Mouse (Mus musculus): ENCODE results near the gene Ugt1a8. TPM values are rescaled to one million over a fixed set of nuclear protein-coding genes. Genes with fewer than 3 reads are reported as not detected.

The Ugt1a8 gene
- polyA plus RNA-seq, 1 experiment from 2014 or later: not detected

- H3K9me3 ChIP-seq: peaks cover 11% of the 10 kb centered on the region; the same call in 1 of the 2 replicates
- H3K4me3 ChIP-seq: no peak overlapping the region
- H3K27ac ChIP-seq: no peak overlapping the region
- ATAC-seq (ENCODE audit: insufficient number of reproducible peaks, insufficient read depth, low FRiP score, low TSS enrichment): no peak
- H3K9ac ChIP-seq: no peak overlapping the region
- no peak overlapping the region for H3K4me2 ChIP-seq (replicated peaks)
- H3K27me3 ChIP-seq: no peaks in the 10 kb centered on the region
- H3K4me1 ChIP-seq: peaks cover 2% of the 10 kb centered on the region; the same call in 1 of the 2 replicates
- 74% methylated on average over 2 of the region's 2 CpGs for WGBS
- no peaks in the 10 kb centered on the region for H3K36me3 ChIP-seq
Measured at GRCm38 (mm10) chr1:88199996-88200395, 112.4 kb downstream of the Ugt1a8 start.

- WGBS: 74% methylated on average over 7 of the region's 7 CpGs
- Histone ChIP-seq H3K4me2 (replicated peaks) (no peak within 1 kb of the TSS), H3K36me3 (no peaks in the 10 kb centered on the region)
Measured at GRCm38 (mm10) chr1:88200456-88200855, 112.8 kb downstream of the Ugt1a8 start, which contains the start of gene Ugt1a2. Gene Ugt1a2, plus strand, starts transcription at chr1:88200601.

GRCm38 (mm10) chr1:88205294-88205922 is 117.8 kb downstream of the Ugt1a8 start, which contains the start of gene Dnajb3:
Gene Dnajb3, minus strand, starts transcription at chr1:88205782.
- Histone ChIP-seq H3K4me1 (peaks cover 6% of the 10 kb centered on the region), H3K9ac (peak within 1 kb of the TSS; percentile 44), H3K9me3 (peaks cover 12% of the 10 kb centered on the region; the same call in 1 of the 2 replicates), H3K4me3 (peak within 1 kb of the TSS; percentile 46), H3K4me2 (replicated peaks) (peak within 1 kb of the TSS; percentile 73), H3K27ac (no peak within 1 kb of the TSS), H3K27me3 (no peaks in the 10 kb centered on the region), H3K36me3 (no peaks in the 10 kb centered on the region)
- ATAC-seq (ENCODE audit: insufficient number of reproducible peaks, insufficient read depth, low FRiP score, low TSS enrichment): peak; percentile 95
- 5% methylated on average over 62 of the region's 62 CpGs for WGBS

More at GRCm38 (mm10) chr1:88200456-88200855, 112.8 kb downstream of the Ugt1a8 start, which contains the start of gene Ugt1a2:
- H3K4me3 ChIP-seq: no peak within 1 kb of the TSS
- peaks cover 6% of the 10 kb centered on the region for H3K4me1 ChIP-seq
- H3K9ac ChIP-seq: no peak within 1 kb of the TSS
- no peaks in the 10 kb centered on the region for H3K27me3 ChIP-seq
- no peak for ATAC-seq (ENCODE audit: insufficient number of reproducible peaks, insufficient read depth, low FRiP score, low TSS enrichment)
- H3K27ac ChIP-seq: no peak within 1 kb of the TSS
- peaks cover 12% of the 10 kb centered on the region; the same call in 1 of the 2 replicates for H3K9me3 ChIP-seq

GRCm38 (mm10) chr1:88206843-88207479 is 119.3 kb downstream of the Ugt1a8 start:
- Histone ChIP-seq H3K4me3 (no peak overlapping the region), H3K4me1 (peaks cover 6% of the 10 kb centered on the region), H3K4me2 (replicated peaks) (no peak overlapping the region), H3K36me3 (no peaks in the 10 kb centered on the region), H3K27ac (no peak overlapping the region), H3K27me3 (no peaks in the 10 kb centered on the region), H3K9ac (no peak overlapping the region), H3K9me3 (peaks cover 19% of the 10 kb centered on the region)
- 81% methylated on average over 2 of the region's 2 CpGs for WGBS
- ATAC-seq (ENCODE audit: insufficient number of reproducible peaks, insufficient read depth, low FRiP score, low TSS enrichment): no peak

- Histone ChIP-seq H3K9me3 (peaks cover 51% of the 10 kb centered on the region), H3K4me1 (no peaks in the 10 kb centered on the region), H3K9ac (no peak within 1 kb of the TSS), H3K36me3 (no peaks in the 10 kb centered on the region), H3K27me3 (no peaks in the 10 kb centered on the region), H3K4me2 (replicated peaks) (no peak within 1 kb of the TSS), H3K4me3 (no peak within 1 kb of the TSS), H3K27ac (no peak within 1 kb of the TSS)
- ATAC-seq (ENCODE audit: insufficient number of reproducible peaks, insufficient read depth, low FRiP score, low TSS enrichment): peak; percentile 1; the same call in 1 of the 2 replicates
- WGBS: 67% methylated on average over 8 of the region's 8 CpGs
Measured at GRCm38 (mm10) chr1:88211812-88212211, 124.2 kb downstream of the Ugt1a8 start, which contains the start of gene Ugt1a1. Gene Ugt1a1, plus strand, starts transcription at chr1:88211959.

- no peaks in the 10 kb centered on the region for H3K36me3 ChIP-seq
- no peak overlapping the region for H3K4me2 ChIP-seq (replicated peaks)
- peaks cover 57% of the 10 kb centered on the region for H3K9me3 ChIP-seq
- H3K27me3 ChIP-seq: no peaks in the 10 kb centered on the region
- no peak overlapping the region for H3K4me3 ChIP-seq
- H3K4me1 ChIP-seq: no peaks in the 10 kb centered on the region
- no peak overlapping the region for H3K27ac ChIP-seq
- 62% methylated on average over 8 of the region's 8 CpGs for WGBS
- no peak overlapping the region for H3K9ac ChIP-seq
- no peak; the same call in 1 of the 2 replicates for ATAC-seq (ENCODE audit: insufficient number of reproducible peaks, insufficient read depth, low FRiP score, low TSS enrichment)
Measured at GRCm38 (mm10) chr1:88212341-88213045, 124.9 kb downstream of the Ugt1a8 start.

- WGBS: 75% methylated on average over 1 of the region's 1 CpGs
- Histone ChIP-seq H3K9ac (no peak overlapping the region), H3K36me3 (no peaks in the 10 kb centered on the region), H3K27ac (no peak overlapping the region), H3K4me2 (replicated peaks) (no peak overlapping the region), H3K9me3 (peaks cover 60% of the 10 kb centered on the region), H3K4me3 (no peak overlapping the region), H3K4me1 (no peaks in the 10 kb centered on the region), H3K27me3 (no peaks in the 10 kb centered on the region)
- no peak for ATAC-seq (ENCODE audit: insufficient number of reproducible peaks, insufficient read depth, low FRiP score, low TSS enrichment)
Measured at GRCm38 (mm10) chr1:88213061-88213460, 125.4 kb downstream of the Ugt1a8 start.

GRCm38 (mm10) chr1:88213766-88214461 is 126.3 kb downstream of the Ugt1a8 start:
- WGBS: 81% methylated on average over 2 of the region's 2 CpGs
- Histone ChIP-seq H3K9ac (no peak overlapping the region), H3K9me3 (peaks cover 60% of the 10 kb centered on the region), H3K4me2 (replicated peaks) (no peak overlapping the region), H3K4me1 (no peaks in the 10 kb centered on the region), H3K36me3 (no peaks in the 10 kb centered on the region), H3K27me3 (no peaks in the 10 kb centered on the region), H3K4me3 (no peak overlapping the region), H3K27ac (no peak overlapping the region)
- no peak for ATAC-seq (ENCODE audit: insufficient number of reproducible peaks, insufficient read depth, low FRiP score, low TSS enrichment)

- Histone ChIP-seq H3K9me3 (peaks cover 60% of the 10 kb centered on the region), H3K9ac (no peak overlapping the region), H3K36me3 (no peaks in the 10 kb centered on the region), H3K27me3 (no peaks in the 10 kb centered on the region), H3K4me3 (no peak overlapping the region), H3K4me1 (no peaks in the 10 kb centered on the region), H3K27ac (no peak overlapping the region), H3K4me2 (replicated peaks) (no peak overlapping the region)
- ATAC-seq (ENCODE audit: insufficient number of reproducible peaks, insufficient read depth, low FRiP score, low TSS enrichment): no peak
- WGBS: 78% methylated on average over 2 of the region's 2 CpGs
Measured at GRCm38 (mm10) chr1:88214462-88214952, 126.9 kb downstream of the Ugt1a8 start.

GRCm38 (mm10) chr1:88215466-88216380 is 128.1 kb downstream of the Ugt1a8 start:
- ATAC-seq (ENCODE audit: insufficient number of reproducible peaks, insufficient read depth, low FRiP score, low TSS enrichment): no peak
- peaks cover 60% of the 10 kb centered on the region for H3K9me3 ChIP-seq
- WGBS: 69% methylated on average over 10 of the region's 10 CpGs

More at GRCm38 (mm10) chr1:88215466-88216380, 128.1 kb downstream of the Ugt1a8 start:
- no peak overlapping the region for H3K4me3 ChIP-seq
- no peak overlapping the region for H3K4me2 ChIP-seq (replicated peaks)
- no peaks in the 10 kb centered on the region for H3K4me1 ChIP-seq
- no peak overlapping the region for H3K9ac ChIP-seq
- no peaks in the 10 kb centered on the region for H3K36me3 ChIP-seq
- no peak overlapping the region for H3K27ac ChIP-seq
- no peaks in the 10 kb centered on the region for H3K27me3 ChIP-seq

Data from embryonic facial prominence, embryonic 12.5 days (tissue).